Mouse (Mus musculus): ENCODE results near the gene Tcl1b5.

Tcl1b5 gene

DNA sequence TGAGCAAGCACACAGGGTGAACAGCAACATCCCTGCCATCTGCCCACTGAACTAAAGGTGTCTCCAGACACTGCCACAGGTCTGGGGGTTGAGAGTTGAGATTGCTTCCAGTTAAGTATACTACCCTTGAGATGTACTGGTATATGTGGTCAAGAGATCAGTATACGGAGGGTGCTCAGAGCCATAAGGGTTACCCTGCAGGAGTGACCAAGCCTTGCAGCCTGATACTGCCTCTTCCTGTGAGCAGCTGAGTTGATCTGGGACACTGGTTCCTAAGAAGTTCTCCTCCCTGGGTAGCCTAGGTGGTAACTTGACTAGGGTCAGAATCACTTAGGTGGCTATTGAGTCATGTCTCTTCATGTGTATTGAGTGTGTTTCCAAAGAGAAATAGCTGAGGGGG, 32.3 kb downstream of the Tcl1b5 start:
- no peak for DNase-seq (ENCODE audit: low spot score)

DNA sequence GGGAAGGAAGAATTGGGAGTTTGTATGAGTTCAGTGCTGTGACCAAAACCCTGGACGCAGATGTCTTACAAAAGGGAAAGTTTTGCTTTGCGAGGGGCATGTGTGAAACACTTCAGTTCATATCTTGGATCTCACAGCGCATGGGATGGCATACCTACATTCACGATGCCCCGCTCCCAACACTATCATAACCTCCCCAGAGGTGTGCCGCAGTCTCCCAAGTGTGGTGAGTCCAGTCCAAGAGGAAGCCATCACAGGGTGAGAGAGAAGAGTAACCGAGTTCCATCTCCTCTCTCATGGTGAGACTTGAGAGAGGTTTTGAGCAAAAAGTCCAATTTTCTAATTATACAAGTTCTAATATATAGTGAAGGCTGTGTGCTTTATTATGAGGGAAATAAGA, 33.1 kb downstream of the Tcl1b5 start:
- DNase-seq (ENCODE audit: low spot score), result no peak

DNA sequence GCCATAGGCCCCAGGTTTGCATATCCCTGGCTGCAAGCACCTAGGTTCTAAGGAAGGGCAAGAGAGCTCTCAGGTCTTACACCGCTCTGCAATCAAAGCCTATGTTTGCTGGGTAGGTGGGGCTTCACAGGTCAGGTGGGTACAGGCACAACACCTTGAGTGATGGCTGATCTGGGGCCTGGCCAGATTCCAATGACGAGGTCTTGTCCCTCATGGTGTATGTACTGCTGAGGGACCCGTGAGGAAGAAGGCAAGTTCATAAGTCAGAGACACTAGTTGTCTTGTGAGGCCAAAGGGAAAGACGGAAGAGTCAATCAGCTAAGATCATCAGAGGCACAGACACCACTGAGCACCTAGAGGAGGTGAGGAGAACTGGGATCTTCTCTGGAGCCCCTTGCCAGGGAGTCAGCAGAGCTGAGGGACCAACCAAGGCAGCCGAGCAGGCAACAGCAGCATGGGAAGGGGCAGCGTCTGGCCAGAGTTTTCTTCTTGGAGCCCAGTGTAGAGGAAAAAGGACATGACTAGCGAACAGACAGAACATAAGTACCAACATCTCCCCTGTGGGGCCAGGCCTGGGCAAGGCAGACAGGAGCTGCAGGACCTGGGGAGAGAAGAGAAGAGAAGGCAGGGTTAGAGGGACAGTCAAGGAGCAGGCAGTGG, 41.1 kb downstream of the Tcl1b5 start:
- no peak for DNase-seq (ENCODE audit: low spot score)

DNA sequence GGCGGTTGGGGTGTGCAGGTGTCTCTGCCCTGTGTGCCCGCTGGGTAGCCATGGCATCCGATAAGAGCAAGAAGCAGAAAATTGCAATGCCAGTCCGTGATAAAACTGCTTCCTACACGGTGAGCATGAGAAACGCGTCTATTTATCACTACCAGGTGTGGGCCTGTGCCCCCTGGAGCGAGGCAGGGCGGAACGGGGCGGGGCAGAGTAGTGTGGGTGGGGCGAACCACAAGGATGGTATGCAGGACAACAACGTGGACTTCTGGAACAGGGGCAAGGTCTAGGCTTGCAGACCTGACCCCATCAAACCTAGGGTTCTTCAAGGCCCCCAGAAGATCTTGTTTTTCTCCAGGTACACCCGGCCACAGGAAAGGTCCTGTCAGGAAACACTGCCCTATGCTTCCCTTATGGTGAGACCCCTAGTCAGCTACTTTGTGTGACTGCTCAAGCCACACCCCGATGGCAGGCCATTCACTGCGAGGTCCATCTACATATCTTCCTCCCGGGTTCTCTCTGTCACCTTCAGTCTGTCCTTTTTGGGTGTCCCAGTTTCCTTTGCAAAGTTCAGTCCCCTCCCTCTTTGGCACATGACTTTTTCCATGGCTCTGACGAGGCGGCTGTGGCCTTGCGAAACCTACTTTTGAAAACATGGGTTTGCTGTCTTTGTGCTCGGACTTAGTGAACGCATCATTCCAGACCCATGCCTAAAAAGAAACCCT, 46.6 kb downstream of the Tcl1b5 start, which contains the start of gene Tcl1:
Tcl1 (minus strand) TSS at position 193 of the 719 bp plus-strand sequence.
- no peak for DNase-seq (ENCODE audit: low spot score)

DNA sequence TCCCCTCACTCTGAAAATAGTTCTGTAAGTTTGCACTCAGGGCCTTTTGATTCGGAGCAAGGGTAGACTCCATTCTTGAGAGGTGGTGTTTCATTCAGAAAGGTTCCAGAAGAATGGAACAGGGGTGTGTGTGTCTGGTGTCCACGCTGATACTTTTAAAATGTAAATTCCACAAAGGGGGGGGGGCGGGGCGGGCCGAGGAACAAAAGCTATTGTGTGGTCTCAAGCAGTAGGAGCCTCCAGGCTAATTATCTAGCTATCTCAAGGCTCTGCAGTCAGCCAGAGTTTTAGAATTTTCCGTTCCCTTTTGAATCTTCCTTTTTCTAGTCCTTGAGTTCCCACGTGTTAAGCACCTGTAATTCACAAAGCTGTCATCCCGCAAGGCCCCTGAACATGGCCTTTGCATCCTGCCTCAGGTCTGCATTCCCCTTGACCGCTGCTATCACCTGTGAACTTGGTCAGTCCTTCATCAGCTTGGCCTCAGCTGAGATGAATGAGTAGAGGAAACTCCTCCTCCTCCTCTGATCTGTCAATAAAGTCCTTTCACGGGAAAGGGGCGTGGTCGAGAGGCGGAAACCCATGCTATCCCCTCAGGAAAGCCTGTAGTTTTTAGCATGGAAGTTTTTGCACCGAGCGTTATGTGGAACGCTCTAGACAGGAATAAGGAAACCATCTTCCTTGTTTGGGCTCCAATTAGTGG, 48.6 kb downstream of the Tcl1b5 start:
- DNase-seq (ENCODE audit: low spot score), result no peak

Data from urinary bladder, postnatal 14 days (tissue).